Mouse (Mus musculus): ENCODE data around the gene Btaf1.

The Btaf1 gene

GRCm38 (mm10) chr19:36958331-36958730 is 32.5 kb downstream of the Btaf1 start:
- no peak for TF ChIP-seq GATA4 (IDR thresholded peaks at IDR 0.05; ENCODE audit: insufficient replicate concordance, low read length)

GRCm38 (mm10) chr19:36961320-36961719 is 35.4 kb downstream of the Btaf1 start:
- no peak for TF ChIP-seq GATA4 (IDR thresholded peaks at IDR 0.05; ENCODE audit: insufficient replicate concordance, low read length)

GRCm38 (mm10) chr19:37004557-37004956 is 78.7 kb downstream of the Btaf1 start:
- no peak for TF ChIP-seq GATA4 (IDR thresholded peaks at IDR 0.05; ENCODE audit: insufficient replicate concordance, low read length)

GRCm38 (mm10) chr19:37009878-37010281 is 84.0 kb downstream of the Btaf1 start:
- TF ChIP-seq GATA4 (IDR thresholded peaks at IDR 0.05; ENCODE audit: insufficient replicate concordance, low read length) = no peak

GRCm38 (mm10) chr19:37013461-37013860 is 87.6 kb downstream of the Btaf1 start:
- no peak for TF ChIP-seq GATA4 (IDR thresholded peaks at IDR 0.05; ENCODE audit: insufficient replicate concordance, low read length)

- no peak for TF ChIP-seq GATA4 (IDR thresholded peaks at IDR 0.05; ENCODE audit: insufficient replicate concordance, low read length)
Measured at GRCm38 (mm10) chr19:37014173-37014939, 88.5 kb downstream of the Btaf1 start.

GRCm38 (mm10) chr19:37016890-37017289 is 91.0 kb downstream of the Btaf1 start:
- TF ChIP-seq GATA4 (IDR thresholded peaks at IDR 0.05; ENCODE audit: insufficient replicate concordance, low read length) = no peak

- TF ChIP-seq GATA4 (IDR thresholded peaks at IDR 0.05; ENCODE audit: insufficient replicate concordance, low read length) = no peak
Measured at GRCm38 (mm10) chr19:37018411-37018810, 92.5 kb downstream of the Btaf1 start.

GRCm38 (mm10) chr19:37018931-37019330 is 93.1 kb downstream of the Btaf1 start:
- TF ChIP-seq GATA4 (IDR thresholded peaks at IDR 0.05; ENCODE audit: insufficient replicate concordance, low read length) = no peak

GRCm38 (mm10) chr19:37020531-37020930 is 94.7 kb downstream of the Btaf1 start:
- TF ChIP-seq GATA4 (IDR thresholded peaks at IDR 0.05; ENCODE audit: insufficient replicate concordance, low read length) = no peak

GRCm38 (mm10) chr19:37020951-37021350 is 95.1 kb downstream of the Btaf1 start:
- TF ChIP-seq GATA4 (IDR thresholded peaks at IDR 0.05; ENCODE audit: insufficient replicate concordance, low read length) = no peak

- TF ChIP-seq GATA4 (IDR thresholded peaks at IDR 0.05; ENCODE audit: insufficient replicate concordance, low read length) = no peak
Measured at GRCm38 (mm10) chr19:37022146-37022545, 96.3 kb downstream of the Btaf1 start.

- no peak for TF ChIP-seq GATA4 (IDR thresholded peaks at IDR 0.05; ENCODE audit: insufficient replicate concordance, low read length)
Measured at GRCm38 (mm10) chr19:37025839-37026319, 100.0 kb downstream of the Btaf1 start.

GRCm38 (mm10) chr19:37026408-37026807 is 100.5 kb downstream of the Btaf1 start:
- TF ChIP-seq GATA4 (IDR thresholded peaks at IDR 0.05; ENCODE audit: insufficient replicate concordance, low read length) = no peak

GRCm38 (mm10) chr19:37029771-37030170 is 103.9 kb downstream of the Btaf1 start:
- no peak for TF ChIP-seq GATA4 (IDR thresholded peaks at IDR 0.05; ENCODE audit: insufficient replicate concordance, low read length)

- no peak for TF ChIP-seq GATA4 (IDR thresholded peaks at IDR 0.05; ENCODE audit: insufficient replicate concordance, low read length)
Measured at GRCm38 (mm10) chr19:37031446-37031845, 105.6 kb downstream of the Btaf1 start.

- no peak for TF ChIP-seq GATA4 (IDR thresholded peaks at IDR 0.05; ENCODE audit: insufficient replicate concordance, low read length)
Measured at GRCm38 (mm10) chr19:37032364-37032763, 106.5 kb downstream of the Btaf1 start.

All from liver, adult (tissue).